Mouse (Mus musculus) heart, embryonic 13.5 days (tissue): ENCODE results near the gene Numb. TPM values are rescaled to one million over a fixed set of nuclear protein-coding genes. Genes with fewer than 3 reads are reported as not detected.
"Not testable (repeated sequence)": the region's sequence is repeated elsewhere in the genome, so short reads cannot be mapped to it uniquely, and the experiment has no call there.

Experiments used
- ATAC-seq: fragments of 200-750 bp; cut with Nextera tagmentation; 2 replicates; pipeline ENCODE4 v1.8.0; 2017; ENCODE audit warnings: moderate TSS enrichment; ENCODE audit not compliant: insufficient number of reproducible peaks, low FRiP score, low TSS enrichment; ENCODE audit errors: extremely low read depth
- H3K27ac ChIP-seq: fragments of 300-500 bp; sonication (generic); replicated peaks from 2 replicates; pipeline ENCODE4 v1.5.1; 2015; ENCODE audit warnings: moderate library complexity, mild to moderate bottlenecking, inconsistent platforms
- H3K27me3 ChIP-seq: fragments of 300-500 bp; sonication (generic); replicated peaks from 2 replicates; pipeline ENCODE4 v1.6.1; 2015; ENCODE audit warnings: mild to moderate bottlenecking, inconsistent platforms
- H3K36me3 ChIP-seq: fragments of 300-500 bp; sonication (generic); 2 replicates; pipeline ENCODE4 v1.6.1; 2015; ENCODE audit warnings: mild to moderate bottlenecking, inconsistent platforms
- H3K4me1 ChIP-seq: fragments of 300-500 bp; sonication (generic); 2 replicates; pipeline ENCODE4 v1.6.1; 2015; ENCODE audit warnings: inconsistent platforms
- H3K4me2 ChIP-seq: fragments of 300-500 bp; sonication (generic); 2 replicates; pipeline ENCODE4 v1.6.1; 2015; ENCODE audit warnings: inconsistent platforms, mild to moderate bottlenecking, moderate library complexity
- H3K4me3 ChIP-seq: fragments of 300-500 bp; sonication (generic); 2 replicates; pipeline ENCODE4 v1.5.1; 2015; ENCODE audit warnings: moderate library complexity, mild to moderate bottlenecking, inconsistent platforms
- H3K9ac ChIP-seq: fragments of 300-500 bp; sonication (generic); 2 replicates; pipeline ENCODE4 v1.6.1; 2015; ENCODE audit warnings: inconsistent platforms, mild to moderate bottlenecking, moderate library complexity
- H3K9me3 ChIP-seq: fragments of 300-500 bp; sonication (generic); 2 replicates; pipeline ENCODE4 v1.6.1; 2016; ENCODE audit warnings: inconsistent platforms
- whole genome bisulfite sequencing: fragments of 180-500 bp; shearing (Covaris S2); methylation state at CpG from one replicate; pipeline ENCODE4 v1.1.7; 2015; ENCODE audit warnings: mixed read lengths; 5-methylcytosine and 5-hydroxymethylcytosine counted together
- polyA plus RNA-seq: library from polyadenylated mRNA; unstranded; fragments of >200 nt; fragmentation: Nextera tagmentation; extraction: Ambion mirVana; gene quantifications from 2 replicates; pipeline ENCODE4 v1.2.1, GENCODE M21; 2015

Gene Numb
- polyA plus RNA-seq, 1 experiment from 2014 or later = 28.1 TPM

- Histone ChIP-seq H3K9ac (peak overlapping the region; percentile 96), H3K4me2 (peak overlapping the region; percentile 80), H3K4me3 (peak overlapping the region; percentile 92), H3K9me3 (no peaks in the 10 kb centered on the region), H3K4me1 (peaks cover 59% of the 10 kb centered on the region), H3K36me3 (0 out of 2 replicates have a peak, but pooled peaks cover 7% of the 10 kb centered on the region), H3K27me3 (no peaks in the 10 kb centered on the region), H3K27ac (peak overlapping the region; percentile 92)
- WGBS = 1% methylated on average over 31 of the region's 31 CpGs
- ATAC-seq = no peak
Measured at GRCm38 (mm10) chr12:83920721-83921441, 853 bp downstream of the Numb start.

GRCm38 (mm10) chr12:83916884-83917283 is 4.8 kb downstream of the Numb start:
- H3K4me2 ChIP-seq = no peak overlapping the region
- peaks cover 35% of the 10 kb centered on the region for H3K4me1 ChIP-seq

GRCm38 (mm10) chr12:83914797-83915196 is 6.9 kb downstream of the Numb start:
- ATAC-seq = no peak
- peaks cover 31% of the 10 kb centered on the region for H3K4me1 ChIP-seq
- no peak overlapping the region for H3K9ac ChIP-seq
- no peak overlapping the region for H3K27ac ChIP-seq
- H3K4me3 ChIP-seq = no peak overlapping the region
- H3K4me2 ChIP-seq = no peak overlapping the region
- H3K27me3 ChIP-seq = no peaks in the 10 kb centered on the region
- H3K9me3 ChIP-seq = no peaks in the 10 kb centered on the region
- WGBS = 79% methylated on average over 1 of the region's 1 CpGs
- H3K36me3 ChIP-seq = peaks cover 26% of the 10 kb centered on the region

More at GRCm38 (mm10) chr12:83916884-83917283, 4.8 kb downstream of the Numb start:
- Histone ChIP-seq H3K4me3 (no peak overlapping the region), H3K9ac (no peak overlapping the region), H3K9me3 (no peaks in the 10 kb centered on the region), H3K36me3 (peaks cover 25% of the 10 kb centered on the region), H3K27ac (peak overlapping the region; percentile 48), H3K27me3 (no peaks in the 10 kb centered on the region)
- WGBS = 58% methylated on average over 9 of the region's 9 CpGs
- no peak for ATAC-seq

GRCm38 (mm10) chr12:83914202-83914740 is 7.5 kb downstream of the Numb start:
- H3K9me3 ChIP-seq = no peaks in the 10 kb centered on the region
- ATAC-seq = no peak
- no peak overlapping the region for H3K9ac ChIP-seq
- H3K4me2 ChIP-seq = no peak overlapping the region
- WGBS = 89% methylated on average over 4 of the region's 4 CpGs
- peaks cover 28% of the 10 kb centered on the region for H3K4me1 ChIP-seq
- no peak overlapping the region for H3K4me3 ChIP-seq
- no peak overlapping the region for H3K27ac ChIP-seq
- H3K36me3 ChIP-seq = peaks cover 27% of the 10 kb centered on the region
- no peaks in the 10 kb centered on the region for H3K27me3 ChIP-seq

- H3K4me1 ChIP-seq = peaks cover 14% of the 10 kb centered on the region
- no peak overlapping the region for H3K4me3 ChIP-seq
- H3K36me3 ChIP-seq = peaks cover 26% of the 10 kb centered on the region
- H3K9ac ChIP-seq = no peak overlapping the region
- H3K4me2 ChIP-seq = no peak overlapping the region
- H3K9me3 ChIP-seq = no peaks in the 10 kb centered on the region
- H3K27me3 ChIP-seq = no peaks in the 10 kb centered on the region
- ATAC-seq = no peak
- peak overlapping the region; percentile 48 for H3K27ac ChIP-seq
- WGBS = 62% methylated on average over 2 of the region's 2 CpGs
Measured at GRCm38 (mm10) chr12:83910451-83910850, 11.3 kb downstream of the Numb start.

- WGBS = 91% methylated on average over 1 of the region's 1 CpGs
- H3K9me3 ChIP-seq = no peaks in the 10 kb centered on the region
- H3K4me2 ChIP-seq = no peak overlapping the region
- no peak overlapping the region for H3K4me3 ChIP-seq
- no peak for ATAC-seq
- no peak overlapping the region for H3K27ac ChIP-seq
- H3K27me3 ChIP-seq = no peaks in the 10 kb centered on the region
- H3K9ac ChIP-seq = no peak overlapping the region
- peaks cover 10% of the 10 kb centered on the region for H3K4me1 ChIP-seq
- peaks cover 44% of the 10 kb centered on the region for H3K36me3 ChIP-seq
Measured at GRCm38 (mm10) chr12:83892926-83893325, 28.8 kb downstream of the Numb start.

GRCm38 (mm10) chr12:83891278-83891677 is 30.5 kb downstream of the Numb start:
- H3K4me1 ChIP-seq = peaks cover 13% of the 10 kb centered on the region
- 96% methylated on average over 2 of the region's 2 CpGs for WGBS

GRCm38 (mm10) chr12:83889128-83889527 is 32.6 kb downstream of the Numb start:
- Histone ChIP-seq H3K4me1 (peaks cover 13% of the 10 kb centered on the region), H3K9ac (no peak overlapping the region), H3K9me3 (no peaks in the 10 kb centered on the region), H3K4me2 (no peak overlapping the region), H3K4me3 (no peak overlapping the region), H3K27me3 (no peaks in the 10 kb centered on the region), H3K27ac (no peak overlapping the region), H3K36me3 (peaks cover 55% of the 10 kb centered on the region)
- WGBS = 93% methylated on average over 1 of the region's 1 CpGs
- no peak for ATAC-seq

More at GRCm38 (mm10) chr12:83891278-83891677, 30.5 kb downstream of the Numb start:
- no peak for ATAC-seq
- no peaks in the 10 kb centered on the region for H3K27me3 ChIP-seq
- no peak overlapping the region for H3K4me3 ChIP-seq
- H3K36me3 ChIP-seq = peaks cover 47% of the 10 kb centered on the region
- H3K4me2 ChIP-seq = no peak overlapping the region
- H3K27ac ChIP-seq = no peak overlapping the region
- no peaks in the 10 kb centered on the region for H3K9me3 ChIP-seq
- H3K9ac ChIP-seq = no peak overlapping the region

- no peak overlapping the region for H3K9ac ChIP-seq
- WGBS = 89% methylated on average over 7 of the region's 7 CpGs
- no peak overlapping the region for H3K27ac ChIP-seq
- H3K4me3 ChIP-seq = no peak overlapping the region
- no peak overlapping the region for H3K4me2 ChIP-seq
- peaks cover 32% of the 10 kb centered on the region for H3K36me3 ChIP-seq
- no peak for ATAC-seq
- H3K27me3 ChIP-seq = no peaks in the 10 kb centered on the region
- peaks cover 16% of the 10 kb centered on the region for H3K4me1 ChIP-seq
- no peaks in the 10 kb centered on the region for H3K9me3 ChIP-seq
Measured at GRCm38 (mm10) chr12:83885516-83886285, 36.0 kb downstream of the Numb start.

GRCm38 (mm10) chr12:83885065-83885464 is 36.7 kb downstream of the Numb start:
- H3K4me3 ChIP-seq, H3K27ac ChIP-seq, ATAC-seq, H3K9me3 ChIP-seq, H3K4me2 ChIP-seq, H3K27me3 ChIP-seq, H3K9ac ChIP-seq: not testable (repeated sequence)
- H3K4me1 ChIP-seq = peaks cover 16% of the 10 kb centered on the region
- WGBS = 88% methylated on average over 5 of the region's 5 CpGs
- H3K36me3 ChIP-seq = peaks cover 26% of the 10 kb centered on the region

GRCm38 (mm10) chr12:83882503-83882902 is 39.2 kb downstream of the Numb start:
- peaks cover 30% of the 10 kb centered on the region for H3K36me3 ChIP-seq
- no peak overlapping the region for H3K27ac ChIP-seq
- H3K9me3 ChIP-seq = no peaks in the 10 kb centered on the region
- no peak overlapping the region for H3K4me2 ChIP-seq
- H3K9ac ChIP-seq = no peak overlapping the region
- H3K27me3 ChIP-seq = no peaks in the 10 kb centered on the region
- no peak overlapping the region for H3K4me3 ChIP-seq
- 80% methylated on average over 7 of the region's 7 CpGs for WGBS
- H3K4me1 ChIP-seq = peaks cover 3% of the 10 kb centered on the region; the same call in 1 of the 2 replicates
- no peak for ATAC-seq
